Mouse (Mus musculus): ENCODE measurements around the gene Gria4.
"Not testable (repeated sequence)": the region's sequence is repeated elsewhere in the genome, so short reads cannot be mapped to it uniquely, and the experiment has no call there.

Gene Gria4

GRCm38 (mm10) chr9:4795544-4796288 lies at the start of gene Gria4:
Gene Gria4 (minus strand): TSS chr9:4796234.
- in situ Hi-C loops (cut with MboI), result no loop called here

GRCm38 (mm10) chr9:4810941-4811340 lies 14.9 kb upstream of the Gria4 start:
- in situ Hi-C loops (cut with MboI), result not testable (repeated sequence)

DNA sequence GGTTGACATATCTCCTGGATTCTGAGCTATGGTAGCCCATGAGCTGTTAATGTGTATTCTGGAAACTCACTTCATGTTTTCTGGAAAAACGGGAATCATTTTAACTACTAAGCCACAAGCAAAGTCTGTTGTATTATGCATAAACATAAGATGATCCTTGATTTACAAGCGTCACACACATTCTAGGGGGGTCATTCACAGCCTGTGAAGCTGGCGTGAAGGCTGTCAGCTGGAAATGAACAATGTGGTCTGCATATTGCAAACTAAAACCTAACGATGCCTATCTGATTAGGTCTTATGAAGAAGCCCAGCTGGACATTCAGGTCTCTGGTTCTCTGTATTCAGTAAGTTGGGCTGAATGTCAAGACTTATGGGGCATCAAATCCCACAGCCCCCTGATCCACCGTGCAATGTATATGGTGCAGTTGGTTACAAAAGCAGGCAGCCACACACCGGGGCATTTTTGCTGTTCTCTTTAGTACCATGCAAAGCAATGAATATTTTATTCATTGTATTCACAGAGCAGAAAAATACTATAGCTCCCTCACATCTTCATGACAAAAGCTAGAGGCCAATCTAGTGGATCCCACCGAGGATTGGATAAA lies 7.2 kb upstream of the Gria4 start:
- in situ Hi-C loops (cut with MboI), result no loop called here

GRCm38 (mm10) chr9:4797396-4797795 lies 1.4 kb upstream of the Gria4 start:
- in situ Hi-C loops (cut with MboI), result no loop called here

DNA sequence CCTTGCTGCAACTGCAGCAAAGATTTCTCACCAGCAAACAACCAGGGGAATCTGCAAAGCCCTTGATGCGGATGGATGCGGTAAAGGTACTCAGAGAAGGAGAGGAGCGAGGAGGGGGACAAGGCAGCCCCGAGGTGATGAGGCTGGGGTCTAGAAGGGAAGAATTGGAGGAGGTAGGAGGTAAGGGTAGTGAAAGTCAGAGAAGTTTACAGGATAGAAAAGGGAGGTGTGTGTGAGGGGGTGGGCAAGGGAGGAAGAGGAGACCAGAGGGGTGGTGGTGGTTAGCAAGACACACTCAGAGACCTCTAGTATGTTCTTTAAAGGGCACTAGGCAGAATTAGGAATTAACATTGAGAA lies 233 bp upstream of the Gria4 start:
- in situ Hi-C loops (cut with MboI), result no loop called here

DNA sequence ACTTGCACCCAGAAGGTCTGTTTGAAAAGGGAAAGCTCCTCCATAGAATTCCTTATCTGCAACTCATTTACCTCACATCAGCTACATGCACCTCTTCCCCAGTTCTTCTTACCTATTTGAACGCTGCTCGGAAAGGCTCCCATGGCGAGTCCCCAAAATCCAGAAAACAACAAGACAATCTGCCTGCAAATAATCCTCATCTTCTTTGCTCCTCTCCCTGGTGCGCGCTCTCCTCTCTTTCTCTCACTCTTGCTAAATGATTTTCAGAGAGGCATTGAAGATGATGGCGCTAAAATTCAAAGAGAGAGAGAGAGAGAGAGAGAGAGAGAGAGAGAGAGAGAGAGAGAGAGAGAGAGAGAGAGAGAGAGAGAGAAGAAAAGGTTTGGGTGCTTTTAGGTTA lies 959 bp downstream of the Gria4 start:
- in situ Hi-C loops (cut with MboI), result no loop called here

DNA sequence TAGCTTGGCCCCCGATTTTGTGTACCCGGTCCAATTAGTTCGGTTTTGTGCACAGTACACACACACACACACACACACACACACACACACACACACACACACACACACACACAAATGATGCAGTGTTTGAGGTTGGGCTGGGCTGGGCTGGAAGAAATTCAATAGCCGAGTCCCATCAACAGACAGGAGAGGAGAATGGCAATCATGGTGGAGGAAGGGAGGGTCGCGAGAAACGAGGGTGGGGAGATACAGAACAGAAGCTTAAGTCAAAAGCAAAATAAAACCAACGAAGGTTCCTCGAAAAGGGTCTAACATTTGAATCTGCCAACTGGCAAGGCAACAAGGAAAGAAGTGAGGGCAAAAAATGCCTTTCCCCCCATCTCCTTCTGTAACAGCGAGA lies 1.6 kb downstream of the Gria4 start:
- in situ Hi-C loops (cut with MboI), result no loop called here

DNA sequence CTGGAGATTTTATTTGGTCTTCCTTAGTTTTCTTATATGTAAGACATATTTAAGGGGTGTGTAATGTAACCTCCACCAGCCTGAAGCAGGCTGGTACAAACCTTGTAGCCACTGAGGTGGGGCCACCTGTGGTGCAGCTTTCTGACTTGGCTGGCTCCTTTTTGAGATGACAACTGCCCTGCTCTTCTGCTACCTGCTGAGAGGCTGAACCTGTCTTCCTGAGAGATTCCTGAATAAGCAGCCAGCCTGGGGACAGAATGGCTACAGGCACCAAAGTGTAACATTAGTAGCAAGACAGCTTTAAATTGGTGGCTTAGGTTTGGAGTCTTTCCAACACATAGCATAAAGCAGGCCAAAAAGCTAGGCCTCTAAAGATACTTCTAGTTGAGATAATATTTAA lies 46.6 kb downstream of the Gria4 start:
- in situ Hi-C loops (cut with MboI), result not testable (repeated sequence)

GRCm38 (mm10) chr9:4714086-4714485 lies 81.9 kb downstream of the Gria4 start:
- in situ Hi-C loops (cut with MboI), result no loop called here

DNA sequence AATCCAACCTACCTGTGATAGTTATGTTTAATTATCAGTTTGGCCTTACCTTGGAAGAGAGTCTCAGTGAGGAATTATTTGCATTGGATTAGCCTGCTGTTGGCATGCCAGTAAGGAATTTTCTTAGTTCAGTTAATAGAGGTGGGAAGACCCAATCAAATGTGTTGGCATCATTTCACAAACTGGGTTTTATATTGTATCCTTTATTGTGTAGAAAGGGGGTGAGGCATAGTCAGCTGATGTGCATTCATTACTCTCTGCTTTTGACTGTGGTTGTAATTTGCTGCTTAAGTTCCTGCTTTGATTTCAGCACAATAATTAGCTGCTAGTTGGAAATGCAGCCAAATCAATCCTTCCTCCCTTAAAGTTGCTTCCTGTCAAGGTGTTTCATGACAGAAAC lies 83.7 kb downstream of the Gria4 start:
- in situ Hi-C loops (cut with MboI), result no loop called here

DNA sequence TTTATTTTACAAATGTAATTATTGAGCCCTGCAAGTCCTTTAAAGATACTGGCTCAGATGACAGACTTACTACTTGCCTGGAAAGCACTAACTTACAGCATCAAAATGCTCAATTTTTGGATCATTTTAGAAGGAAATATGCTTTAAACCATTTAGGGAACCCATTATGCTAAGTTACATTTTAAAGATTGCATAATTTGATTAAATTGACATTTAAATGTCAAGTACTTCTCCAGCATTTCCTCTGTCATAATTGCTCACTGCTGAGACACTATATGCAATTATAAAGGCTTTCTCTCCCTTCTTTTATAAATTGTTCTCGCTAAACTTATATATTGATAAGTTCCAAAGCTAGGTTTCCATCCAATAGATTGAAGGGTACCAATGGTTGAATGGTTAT lies 108.9 kb downstream of the Gria4 start:
- in situ Hi-C loops (cut with MboI), result no loop called here

GRCm38 (mm10) chr9:4680244-4680643 lies 115.8 kb downstream of the Gria4 start:
- in situ Hi-C loops (cut with MboI), result no loop called here

DNA sequence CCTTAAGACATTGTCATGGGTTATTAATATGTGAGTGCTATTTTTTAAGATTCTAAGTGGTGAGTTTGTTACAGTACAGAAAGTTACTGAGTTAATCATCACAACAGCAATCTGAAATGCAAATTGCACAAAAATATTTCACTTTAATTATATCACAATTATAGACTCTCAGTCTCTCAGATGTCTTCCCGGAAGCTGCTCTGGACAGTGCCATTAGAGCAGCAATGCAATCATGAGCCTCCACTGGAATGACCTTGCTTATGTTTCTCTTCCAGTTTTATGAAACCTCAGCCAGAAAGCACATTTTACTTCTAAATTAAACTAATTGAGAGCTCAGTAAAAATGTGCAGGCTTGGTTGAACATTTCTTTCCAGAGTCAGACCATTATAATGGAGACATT lies 116.9 kb downstream of the Gria4 start:
- in situ Hi-C loops (cut with MboI), result no loop called here

DNA sequence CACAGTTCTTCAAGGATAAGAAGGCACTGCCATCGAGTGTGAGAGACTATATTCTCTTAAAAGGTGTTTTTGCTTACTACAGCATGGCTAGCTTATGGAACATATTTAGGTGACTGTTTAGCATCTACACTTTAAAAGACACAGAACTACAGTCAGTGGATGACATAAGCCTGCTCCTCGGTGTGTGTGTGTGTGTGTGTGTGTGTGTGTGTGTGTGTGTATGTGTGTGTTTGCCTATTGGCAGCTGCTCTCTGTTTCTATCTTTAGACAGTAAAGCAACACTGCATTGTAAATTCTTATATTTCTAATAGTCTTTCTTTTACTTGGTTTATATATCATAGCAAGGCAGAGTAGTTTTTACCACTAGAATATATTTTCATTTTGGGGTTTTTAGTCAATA lies 130.3 kb downstream of the Gria4 start:
- in situ Hi-C loops (cut with MboI), result no loop called here

DNA sequence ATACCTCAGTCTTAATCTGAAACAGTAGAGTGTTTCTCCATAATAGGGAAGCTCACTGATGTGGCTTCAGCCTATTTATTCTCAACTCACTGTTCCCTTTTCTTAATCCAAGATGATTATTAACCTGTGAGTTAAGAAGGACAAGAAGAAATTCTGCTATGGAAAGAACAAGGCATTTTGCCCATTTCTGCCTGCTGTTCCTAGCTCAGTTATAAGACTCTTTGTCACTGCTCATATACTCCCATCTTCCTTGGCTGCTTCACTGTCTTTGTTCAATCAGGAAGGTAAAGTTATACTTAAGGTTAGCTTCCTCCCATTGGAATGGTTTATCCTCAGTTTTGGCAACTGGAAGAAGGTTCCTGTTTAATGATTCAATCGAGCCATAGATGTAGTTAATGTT lies 133.6 kb downstream of the Gria4 start:
- in situ Hi-C loops (cut with MboI), result no loop called here

DNA sequence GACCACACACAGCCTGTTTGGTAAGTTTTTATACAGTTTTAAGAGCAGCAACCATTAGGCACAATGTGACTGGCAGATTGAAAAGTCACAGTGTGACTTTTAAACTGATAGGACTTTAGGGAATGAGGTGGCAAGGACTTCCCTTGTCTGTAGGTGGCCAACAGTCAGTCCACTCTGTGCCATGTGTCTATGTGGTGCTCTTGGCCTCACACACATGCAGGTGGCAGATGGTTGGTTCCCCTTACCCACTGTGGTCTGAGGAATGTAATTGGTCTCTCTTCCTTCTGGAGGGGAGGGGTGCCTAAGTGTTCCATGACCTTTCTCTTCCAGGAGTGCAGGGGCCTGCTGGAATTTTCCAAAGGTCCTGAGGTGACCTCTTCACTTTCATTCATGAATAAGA lies 137.1 kb downstream of the Gria4 start:
- in situ Hi-C loops (cut with MboI), result no loop called here

- in situ Hi-C loops (cut with MboI), result no loop called here
Measured at GRCm38 (mm10) chr9:4654333-4654732, 141.7 kb downstream of the Gria4 start.

GRCm38 (mm10) chr9:4639192-4639900 lies 156.7 kb downstream of the Gria4 start:
- in situ Hi-C loops (cut with MboI), result no loop called here

GRCm38 (mm10) chr9:4631910-4632309 lies 164.1 kb downstream of the Gria4 start:
- in situ Hi-C loops (cut with MboI), result no loop called here

DNA sequence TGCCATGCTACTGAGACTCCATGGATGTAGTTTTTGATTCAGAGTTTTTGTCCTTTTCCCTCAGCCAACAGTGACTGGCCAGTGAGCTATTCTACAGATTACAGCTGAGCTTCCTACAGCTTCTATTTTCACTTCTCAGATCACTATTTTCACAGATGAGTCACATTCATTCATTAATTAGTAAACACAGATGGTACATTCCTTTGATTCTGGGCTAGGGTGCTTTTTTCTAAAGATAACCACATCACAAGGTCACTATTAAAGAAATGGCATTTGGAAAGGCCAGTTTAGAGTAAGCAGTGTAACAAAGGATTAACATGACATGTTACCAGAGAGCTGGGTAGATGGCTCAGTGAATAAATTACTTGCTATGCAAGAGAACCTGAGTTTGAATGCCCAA lies 180.7 kb downstream of the Gria4 start:
- in situ Hi-C loops (cut with MboI), result no loop called here

- in situ Hi-C loops (cut with MboI), result no loop called here
Measured at GRCm38 (mm10) chr9:4605354-4605753, 190.7 kb downstream of the Gria4 start.

GRCm38 (mm10) chr9:4604236-4604635 lies 191.8 kb downstream of the Gria4 start:
- in situ Hi-C loops (cut with MboI), result no loop called here

- in situ Hi-C loops (cut with MboI), result no loop called here
Measured at GRCm38 (mm10) chr9:4601788-4602187, 194.2 kb downstream of the Gria4 start.

Measured in mature B cell (primary cell).